Mouse (Mus musculus) ovary, postnatal 36 days (tissue): ENCODE results near the gene Snrpa.

Experiments used
- DNase-seq: peaks from one replicate; pipeline ENCODE4 v3.0.0; 2022; ENCODE audit warnings: low spot score, mixed read lengths

Gene Snrpa

DNA sequence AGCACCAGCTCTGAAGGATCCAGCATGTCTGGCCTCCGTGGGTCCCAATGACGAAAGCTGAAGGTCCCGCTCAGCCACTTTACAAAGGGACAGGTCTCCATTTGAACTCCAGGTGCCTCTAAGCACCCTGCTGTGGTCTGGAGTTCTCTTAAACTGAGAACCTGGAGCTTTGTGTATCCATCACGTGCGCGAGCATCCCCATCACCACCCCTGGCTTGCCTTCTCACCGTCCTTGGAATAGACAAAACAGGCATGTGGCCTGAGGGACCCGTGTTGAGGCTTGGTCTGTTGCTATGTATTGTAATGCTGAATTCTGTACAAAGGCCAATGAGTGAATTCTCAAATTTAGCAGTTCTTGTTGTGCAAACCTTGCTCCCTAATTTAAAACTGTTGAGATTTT, 2.7 kb upstream of the Snrpa start:
- DNase-seq = no peak

- no peak for DNase-seq
These were observed 2.3 kb upstream of the Snrpa start for GRCm38 (mm10) chr7:27198355-27198754.

GRCm38 (mm10) chr7:27197634-27198033, 1.6 kb upstream of the Snrpa start:
- no peak for DNase-seq

DNA sequence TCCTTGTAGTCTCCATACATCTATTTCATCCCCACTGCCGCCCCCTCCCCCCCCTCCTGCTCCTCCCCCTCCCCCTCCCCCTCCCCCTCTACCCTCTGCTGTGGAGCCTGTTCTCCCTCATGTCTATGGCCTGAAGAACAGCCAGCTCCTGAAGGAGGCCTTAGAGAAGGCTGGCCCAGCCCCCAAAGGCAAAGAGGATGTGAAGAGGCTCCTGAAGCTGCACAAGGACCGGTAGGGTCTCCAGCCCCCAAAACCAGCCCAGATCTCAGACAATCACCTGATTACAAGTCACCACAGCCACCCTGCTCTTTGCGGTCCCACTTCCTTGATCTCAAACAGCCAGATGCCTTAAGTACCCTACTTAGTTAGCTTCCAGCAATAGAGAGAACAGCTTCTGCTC, 1.1 kb upstream of the Snrpa start:
- DNase-seq = no peak

DNA sequence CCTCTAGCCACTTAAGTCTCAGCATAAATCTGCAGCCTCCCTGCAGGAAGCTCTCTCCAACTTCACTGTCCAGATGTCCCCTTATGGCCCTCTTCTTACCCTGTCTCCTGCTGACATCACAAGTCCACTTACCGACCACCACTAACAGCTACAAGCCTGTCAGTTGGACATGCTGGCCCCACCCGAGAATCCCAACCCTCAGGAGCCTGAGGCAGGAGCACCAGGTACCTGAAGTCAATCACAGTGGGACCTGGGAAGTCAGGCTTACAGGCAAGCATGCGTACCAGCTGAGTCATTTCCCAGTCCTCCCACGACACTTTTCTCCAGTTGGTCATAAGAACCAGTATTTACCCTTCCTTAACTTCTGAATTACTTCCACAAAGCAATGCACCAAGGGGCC, 2.3 kb downstream of the Snrpa start:
- DNase-seq = no peak

- no peak for DNase-seq
These were observed 3.6 kb downstream of the Snrpa start for GRCm38 (mm10) chr7:27192434-27192833.

DNA sequence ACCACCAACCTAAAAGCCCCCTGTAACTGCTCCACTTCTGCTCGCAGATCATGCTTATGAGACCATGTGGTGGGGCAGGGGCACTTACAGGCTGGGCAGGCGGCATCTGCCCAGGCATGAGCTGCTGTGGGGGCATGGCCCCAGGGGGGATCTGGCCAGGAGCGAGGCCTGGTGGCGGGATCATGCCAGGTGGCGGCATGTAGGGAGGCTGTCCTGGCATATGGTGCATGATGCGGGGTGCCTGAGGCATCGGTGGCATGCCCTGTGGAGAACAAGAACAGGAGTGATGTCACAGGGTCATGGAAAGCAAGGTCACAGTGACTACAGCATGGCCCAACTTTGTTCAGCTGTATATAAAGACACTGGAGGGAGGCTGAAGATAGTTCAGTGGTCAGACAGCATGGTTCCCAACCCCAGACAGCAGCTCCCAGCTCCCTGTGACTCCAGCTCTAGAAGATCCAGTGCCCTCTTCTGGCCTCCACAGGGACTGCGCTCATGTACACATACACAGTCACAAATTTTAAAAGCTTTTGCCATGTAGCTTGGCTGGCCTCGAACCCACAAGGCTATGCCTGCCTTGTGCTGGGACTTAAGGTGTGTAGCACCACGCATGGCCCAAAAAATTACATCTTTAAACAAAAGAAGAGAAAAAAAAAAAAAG, 6.7 kb downstream of the Snrpa start:
- DNase-seq = no peak

DNA sequence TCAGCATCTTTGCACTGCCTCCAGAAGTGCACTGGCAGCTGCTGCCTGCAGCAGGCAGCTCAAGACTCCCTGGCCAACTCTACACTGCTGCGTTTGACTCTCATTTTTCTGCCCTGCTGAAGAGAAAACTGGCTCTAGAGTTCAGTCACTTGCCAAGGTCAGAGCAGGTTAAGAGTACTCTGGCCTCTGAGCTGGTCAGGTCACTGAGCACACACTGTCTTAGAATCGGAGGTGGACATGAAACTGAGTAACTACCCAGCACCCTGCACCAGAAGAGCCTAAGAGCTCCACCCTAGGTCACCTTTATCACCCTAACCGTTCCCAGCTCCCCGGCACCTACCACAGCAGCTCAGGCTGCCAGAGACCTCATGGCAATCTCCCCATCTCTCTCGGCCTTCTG, 10.1 kb downstream of the Snrpa start:
- no peak for DNase-seq

- DNase-seq = no peak
These were observed 11.1 kb downstream of the Snrpa start for GRCm38 (mm10) chr7:27184964-27185363.

DNA sequence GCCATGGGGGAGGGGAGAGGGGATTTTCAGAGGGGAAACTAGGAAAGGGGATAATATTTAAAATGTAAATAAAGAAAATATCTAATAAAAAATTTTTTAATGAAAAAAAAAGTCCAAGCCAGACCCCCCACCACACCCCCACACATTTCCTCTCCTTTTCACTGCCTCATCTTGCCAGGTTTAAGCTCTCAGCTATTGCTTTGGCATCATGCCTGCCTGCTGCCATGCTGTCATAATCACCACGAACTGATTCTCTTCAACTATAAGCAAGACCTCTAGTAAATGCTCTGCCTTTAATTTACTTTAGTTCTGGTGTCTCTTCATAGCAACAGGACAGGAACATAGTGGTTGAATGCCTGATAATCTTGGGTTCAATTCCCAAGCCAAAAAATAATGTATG, 13.6 kb downstream of the Snrpa start:
- DNase-seq = no peak

DNA sequence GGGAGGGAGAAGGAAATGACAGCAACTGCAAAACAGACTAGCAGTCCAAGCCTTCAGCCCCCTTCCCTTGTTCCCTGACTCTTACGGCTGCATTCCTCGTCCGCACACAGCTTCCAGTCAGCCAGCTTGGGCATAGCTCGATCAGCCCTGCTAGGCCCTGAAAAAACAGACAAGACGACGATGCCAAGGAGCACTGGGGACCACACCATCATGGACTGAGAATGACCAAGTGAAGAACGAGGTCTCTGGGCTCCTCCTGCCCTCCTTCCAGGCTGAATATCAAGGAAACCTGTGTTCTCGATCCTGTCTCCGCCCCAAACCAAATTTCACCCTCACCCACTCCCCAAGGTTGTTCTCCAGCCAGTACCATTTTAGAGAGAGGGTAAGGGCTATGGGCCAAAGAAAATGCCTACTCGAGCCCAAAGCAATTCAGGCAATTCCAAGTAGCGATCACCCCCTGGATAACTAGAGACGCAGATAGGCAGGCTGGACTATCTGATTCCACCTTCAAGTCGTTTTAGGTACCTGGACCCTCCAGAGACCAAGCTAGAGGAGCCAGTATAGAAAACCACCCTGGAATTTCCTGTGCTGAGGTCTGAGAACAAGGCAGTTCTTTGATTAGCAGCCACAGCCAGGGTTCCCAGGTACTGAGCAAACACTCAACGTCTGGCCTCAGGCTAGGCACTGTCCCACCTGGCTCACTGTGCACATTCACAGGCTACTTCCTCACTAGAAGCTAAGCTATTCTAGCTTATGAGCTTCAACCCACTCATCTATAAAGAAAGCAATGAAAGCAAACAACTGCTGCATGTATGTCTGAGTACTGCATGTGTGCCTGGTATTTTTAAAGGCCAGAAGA, 15.0 kb downstream of the Snrpa start, which contains the start of the genes Gm21983 and Mia:
Gene Gm21983, minus strand, starts transcription at position 250 of the 859 bp plus-strand sequence.
Gene Mia, minus strand, starts transcription at position 321 of the 859 bp plus-strand sequence.
- DNase-seq = no peak

GRCm38 (mm10) chr7:27180036-27180435, 16.0 kb downstream of the Snrpa start:
- peak; percentile 60 for DNase-seq

DNA sequence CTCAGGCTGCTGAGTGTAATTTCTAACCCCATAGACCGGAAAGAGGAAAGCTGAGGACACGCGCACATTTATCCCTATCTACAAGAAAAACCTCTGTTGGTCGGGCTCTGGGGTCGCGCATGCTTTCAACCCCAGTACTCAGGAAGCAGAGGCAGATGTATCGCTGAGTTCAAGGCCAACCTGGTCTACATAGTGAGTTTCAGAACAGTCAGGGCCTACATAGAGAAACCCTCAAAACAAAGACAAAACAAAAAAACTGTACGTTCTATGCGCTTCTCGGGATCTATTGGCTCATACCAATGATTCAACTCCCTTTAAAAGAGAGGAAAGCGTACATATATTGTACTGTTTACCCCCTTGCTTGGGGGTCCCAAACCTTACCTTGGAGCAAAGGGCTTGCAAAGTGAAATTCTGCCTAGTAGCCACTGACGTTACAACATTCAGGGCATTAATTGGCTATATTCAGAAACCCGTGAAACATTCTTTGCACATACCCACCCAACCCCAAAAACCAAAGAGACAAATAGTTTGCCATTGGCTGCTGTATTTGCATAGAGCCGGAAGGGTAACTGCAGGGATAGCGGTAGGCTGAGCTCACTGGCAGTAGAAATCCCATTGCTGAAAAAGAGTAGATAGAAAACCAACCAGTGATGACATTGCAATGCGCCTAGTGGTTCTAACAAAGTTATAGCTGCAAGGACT, 16.7 kb downstream of the Snrpa start:
- DNase-seq = no peak

GRCm38 (mm10) chr7:27178324-27179216, 17.5 kb downstream of the Snrpa start, which contains the start of gene Rab4b:
Rab4b (minus strand) TSS chr7:27178896.
- DNase-seq = peak; percentile 98

DNA sequence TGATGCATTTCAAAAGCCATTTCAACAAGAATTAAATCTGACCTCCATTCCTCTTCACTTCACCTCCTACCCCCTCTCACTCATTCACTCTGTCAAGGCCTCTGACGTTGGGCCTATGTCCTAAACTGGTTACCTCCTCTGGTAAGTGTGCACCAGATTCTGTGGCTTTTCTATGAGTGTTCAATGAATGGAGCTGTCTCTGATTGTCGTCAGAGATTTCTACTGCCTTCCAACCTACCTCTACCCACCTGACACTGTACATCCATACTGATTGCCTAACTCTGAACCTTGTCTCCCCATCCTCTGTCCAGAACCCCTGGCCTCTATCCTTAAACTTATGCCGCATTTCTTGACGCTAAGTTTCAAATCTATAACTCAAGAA, 18.1 kb downstream of the Snrpa start:
- DNase-seq = no peak

GRCm38 (mm10) chr7:27174896-27175295, 21.2 kb downstream of the Snrpa start:
- no peak for DNase-seq

GRCm38 (mm10) chr7:27174496-27174895, 21.6 kb downstream of the Snrpa start:
- no peak for DNase-seq

GRCm38 (mm10) chr7:27170981-27171380, 25.1 kb downstream of the Snrpa start:
- DNase-seq = no peak

DNA sequence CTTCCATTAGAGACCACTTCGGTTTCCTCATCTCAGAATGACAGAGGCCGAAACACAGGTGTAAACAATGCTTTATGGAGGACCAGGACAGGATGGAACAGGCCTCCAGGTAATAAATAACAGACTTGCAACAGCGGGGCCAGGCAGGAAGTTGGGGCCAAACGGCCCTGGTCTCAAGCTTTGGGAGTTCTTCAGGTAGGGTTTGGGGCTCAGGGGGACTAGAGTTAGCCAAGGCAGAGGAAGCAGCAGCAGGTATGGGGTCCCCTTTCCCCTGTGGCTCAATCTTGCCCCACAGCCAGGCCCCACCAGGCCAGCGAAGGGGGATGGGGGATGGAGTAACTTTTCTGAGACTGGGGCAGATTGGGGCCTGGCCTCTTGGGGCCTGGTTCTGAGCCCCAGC, 27.7 kb downstream of the Snrpa start:
- DNase-seq = no peak

DNA sequence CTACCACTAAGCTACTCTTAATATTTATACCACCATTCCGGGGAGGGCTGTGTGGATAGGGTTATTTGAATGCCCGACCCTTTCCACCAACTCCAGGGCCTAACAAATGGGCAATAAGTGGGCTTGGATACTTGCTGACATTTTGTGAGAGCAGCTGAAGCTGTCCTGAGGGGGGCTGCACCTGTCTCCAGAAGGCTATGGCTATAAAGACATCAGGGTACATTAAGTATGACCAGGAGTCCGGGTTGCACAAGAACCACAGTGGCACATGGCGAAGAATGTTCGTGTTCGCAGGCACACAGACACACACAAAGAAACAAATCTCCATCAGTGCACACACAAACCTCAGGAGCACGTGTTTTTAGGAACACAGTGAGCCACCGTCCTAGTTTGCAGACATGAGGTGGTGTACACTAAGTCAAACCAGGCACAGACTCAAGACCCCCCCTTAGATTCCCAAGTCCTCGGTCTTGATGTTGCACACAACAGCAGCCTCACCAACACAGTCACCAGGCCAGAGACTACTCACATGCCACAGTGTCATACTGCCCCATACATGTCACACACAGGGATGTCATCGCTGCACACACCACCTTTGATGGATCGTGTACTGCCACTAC, 28.5 kb downstream of the Snrpa start:
- no peak for DNase-seq
